Mouse (Mus musculus) erythroblast, embryonic 14.5 days (primary cell): Measurements from ENCODE around the gene Fbxl19.

Experiments used
- GATA1 ChIP-seq: IDR thresholded peaks from 2 replicates; pipeline ENCODE4 v1.6.1; 2012; ENCODE audit warnings: low read length, inconsistent platforms, mixed read lengths
- TAL1 ChIP-seq: IDR thresholded peaks from 3 replicates; pipeline ENCODE4 v1.6.1; 2012; ENCODE audit warnings: low read length, inconsistent platforms, mixed read lengths

DNA sequence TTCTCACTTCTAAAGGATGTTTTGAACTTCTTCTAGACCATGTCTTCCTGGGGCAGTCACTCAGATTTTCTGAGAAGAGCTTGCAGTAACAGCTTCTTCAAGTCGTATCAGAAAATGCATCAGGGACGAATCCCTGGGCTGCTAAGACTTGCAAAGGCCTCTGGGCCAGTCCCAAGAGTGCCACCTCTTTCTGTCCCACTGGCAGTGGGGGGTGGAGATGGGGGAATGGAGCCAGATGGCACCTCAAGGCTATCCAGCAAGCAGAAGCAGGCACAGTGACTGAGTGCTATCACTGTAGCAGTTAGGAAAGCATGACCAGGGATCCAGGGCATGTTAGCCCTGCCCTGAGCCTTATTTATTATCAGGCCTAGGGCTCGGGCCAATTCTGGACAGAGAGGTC lies 67.9 kb downstream of the Fbxl19 start:
- TF ChIP-seq GATA1 (no peak), TAL1 (no peak)
